ENCODE assay signal across 18 mouse cellular contexts in the genomic region with DNA sequence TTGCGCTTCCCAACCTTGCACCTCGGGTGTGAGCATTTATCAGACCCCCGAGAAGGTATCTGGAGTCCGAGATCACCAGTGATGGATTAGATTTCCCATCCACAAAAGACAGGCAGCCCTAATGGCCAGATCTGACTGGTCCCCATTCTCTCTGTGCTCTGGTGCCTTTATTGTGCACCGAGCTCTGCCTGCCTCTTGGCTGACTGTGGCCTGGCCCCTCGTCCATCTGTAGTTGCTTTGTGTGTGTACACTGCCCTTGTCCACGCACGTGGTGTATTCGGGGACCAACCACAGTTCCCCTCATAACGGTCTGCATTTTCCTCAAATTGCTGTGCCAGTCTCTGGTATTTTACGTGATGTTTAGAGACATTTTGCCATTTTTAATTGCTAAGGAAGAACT. TPM values are rescaled to one million over a fixed set of nuclear protein-coding genes. Genes with fewer than 3 reads are reported as not detected.
DNase-seq lines count a peak whose midpoint lies in the region; ATAC-seq lines count a peak whose summit lies in the region.
"Had no signal": no experiment of that assay in that cellular context is flagged by ENCODE, and none has a peak within 500 bp of the region (broad histone marks: within the 10 kb centered on the region; RNA-seq: fewer than 3 reads in every experiment).

No protein-coding gene starts in this region.

- H3K27me3 ChIP-seq in midbrain, embryonic 14.5 days (ENCODE audit: control insufficient read depth, insufficient read depth, low read length) = no peaks in the 10 kb centered on the region
- no peaks in the 10 kb centered on the region for H3K27me3 ChIP-seq in midbrain, embryonic 15.5 days (replicated peaks)
- no peaks in the 10 kb centered on the region for H3K27me3 ChIP-seq in embryonic facial prominence, embryonic 11.5 days (ENCODE audit: control insufficient read depth, insufficient read depth, low read length)
- H3K27me3 ChIP-seq in hindbrain, embryonic 11.5 days (ENCODE audit: control insufficient read depth, insufficient read depth, low read length) = no peaks in the 10 kb centered on the region
- H3K27me3 ChIP-seq: heart, embryonic 13.5 days; limb, embryonic 13.5 days; liver, embryonic 15.5 days had no signal

- H3K9me3 ChIP-seq in midbrain, embryonic 14.5 days (ENCODE audit: control insufficient read depth, low read length) = no peaks in the 10 kb centered on the region
- no peaks in the 10 kb centered on the region for H3K9me3 ChIP-seq in midbrain, embryonic 15.5 days
- no peaks in the 10 kb centered on the region for H3K9me3 ChIP-seq in embryonic facial prominence, embryonic 11.5 days (replicated peaks; ENCODE audit: control insufficient read depth, low read length)
- no peaks in the 10 kb centered on the region for H3K9me3 ChIP-seq in hindbrain, embryonic 11.5 days (ENCODE audit: control insufficient read depth, low read length)
- H3K9me3 ChIP-seq: heart, embryonic 13.5 days; limb, embryonic 13.5 days; liver, embryonic 15.5 days had no signal

- no peak for ATAC-seq in midbrain, embryonic 14.5 days (ENCODE audit: low FRiP score, low TSS enrichment)
- no peak for ATAC-seq in midbrain, embryonic 15.5 days (replicated peaks)
- ATAC-seq in embryonic facial prominence, embryonic 11.5 days (replicated peaks; ENCODE audit: insufficient number of reproducible peaks, low FRiP score, low TSS enrichment, low read depth) = no peak
- ATAC-seq in hindbrain, embryonic 11.5 days (ENCODE audit: low FRiP score) = peak; percentile 72
- ATAC-seq: lung, postnatal 0 days had no signal

- no peak for DNase-seq in midbrain, embryonic 14.5 days
- peak; percentile 10 for DNase-seq in embryonic facial prominence, embryonic 11.5 days (ENCODE audit: low spot score)
- DNase-seq in hindbrain, embryonic 11.5 days (ENCODE audit: low spot score) = peak; percentile 39
- no peak for DNase-seq in adipocyte (ENCODE audit: low spot score)
- no peak for DNase-seq in left cerebral cortex, adult 18-20 months (ENCODE audit: low spot score in 2 of 2)
- no peak for DNase-seq in cerebellum, adult 9-11 months
- DNase-seq: adrenal gland, postnatal 14 days; B cell, adult 2 months; cerebellum, adult 2 months; gastrocnemius, postnatal 36 days; kidney, adult 18-20 months; kidney, postnatal 14 days had no signal

- H3K4me2 ChIP-seq in midbrain, embryonic 14.5 days (ENCODE audit: low read length) = no peak overlapping the region
- no peak overlapping the region for H3K4me2 ChIP-seq in midbrain, embryonic 15.5 days
- no peak overlapping the region for H3K4me2 ChIP-seq in embryonic facial prominence, embryonic 11.5 days (ENCODE audit: low read depth, low read length)
- H3K4me2 ChIP-seq in hindbrain, embryonic 11.5 days (replicated peaks; ENCODE audit: low read depth, low read length) = no peak overlapping the region
- H3K4me2 ChIP-seq: heart, embryonic 13.5 days; limb, embryonic 13.5 days; liver, embryonic 15.5 days had no signal

- 47% methylated on average over 11 of the region's 11 CpGs for WGBS in midbrain, embryonic 14.5 days
- WGBS in midbrain, embryonic 15.5 days = 45% methylated on average over 11 of the region's 11 CpGs
- WGBS in embryonic facial prominence, embryonic 11.5 days = 60% methylated on average over 11 of the region's 11 CpGs
- WGBS in hindbrain, embryonic 11.5 days = 47% methylated on average over 11 of the region's 11 CpGs

- no peaks in the 10 kb centered on the region for H3K36me3 ChIP-seq in midbrain, embryonic 14.5 days (ENCODE audit: control insufficient read depth, insufficient read depth, low read length)
- H3K36me3 ChIP-seq in midbrain, embryonic 15.5 days (replicated peaks) = no peaks in the 10 kb centered on the region
- H3K36me3 ChIP-seq in embryonic facial prominence, embryonic 11.5 days (replicated peaks; ENCODE audit: control insufficient read depth, insufficient read depth, low read depth, low read length) = no peaks in the 10 kb centered on the region
- no peaks in the 10 kb centered on the region for H3K36me3 ChIP-seq in hindbrain, embryonic 11.5 days (ENCODE audit: control insufficient read depth, insufficient read depth, low read length)
- H3K36me3 ChIP-seq: heart, embryonic 13.5 days; limb, embryonic 13.5 days; liver, embryonic 15.5 days had no signal

- H3K4me3 ChIP-seq in midbrain, embryonic 14.5 days (replicated peaks; ENCODE audit: low read depth, low read length) = no peak overlapping the region
- H3K4me3 ChIP-seq in midbrain, embryonic 15.5 days = no peak overlapping the region
- H3K4me3 ChIP-seq in embryonic facial prominence, embryonic 11.5 days (ENCODE audit: low read depth, low read length) = no peak overlapping the region
- no peak overlapping the region for H3K4me3 ChIP-seq in hindbrain, embryonic 11.5 days (ENCODE audit: low read depth, low read length)
- H3K4me3 ChIP-seq: erythroblast, embryonic 14.5 days; heart, embryonic 13.5 days; limb, embryonic 13.5 days; liver, embryonic 15.5 days had no signal

- H3K4me1 ChIP-seq in midbrain, embryonic 14.5 days (ENCODE audit: control insufficient read depth, insufficient read depth, low read length) = peaks cover 21% of the 10 kb centered on the region
- peaks cover 13% of the 10 kb centered on the region for H3K4me1 ChIP-seq in midbrain, embryonic 15.5 days
- no peaks in the 10 kb centered on the region for H3K4me1 ChIP-seq in embryonic facial prominence, embryonic 11.5 days (ENCODE audit: control insufficient read depth, insufficient read depth, low read length)
- 0 out of 2 replicates have a peak, but pooled peaks cover 2% of the 10 kb centered on the region for H3K4me1 ChIP-seq in hindbrain, embryonic 11.5 days (replicated peaks; ENCODE audit: control insufficient read depth, insufficient read depth, low read length)
- H3K4me1 ChIP-seq: liver, embryonic 15.5 days had no signal

- no peak overlapping the region for H3K9ac ChIP-seq in midbrain, embryonic 14.5 days (replicated peaks; ENCODE audit: low read length)
- H3K9ac ChIP-seq in midbrain, embryonic 15.5 days = no peak overlapping the region
- H3K9ac ChIP-seq in embryonic facial prominence, embryonic 11.5 days (replicated peaks; ENCODE audit: low read length) = no peak overlapping the region
- H3K9ac ChIP-seq in hindbrain, embryonic 11.5 days (ENCODE audit: low read depth, low read length) = 0 out of 2 replicates have a peak overlapping the region, but pooled peaks have one; percentile 15
- H3K9ac ChIP-seq: heart, embryonic 13.5 days; limb, embryonic 13.5 days; liver, embryonic 15.5 days had no signal

- 0 out of 2 replicates have a peak overlapping the region, but pooled peaks have one; percentile 9 for H3K27ac ChIP-seq in midbrain, embryonic 14.5 days (replicated peaks; ENCODE audit: low read depth, low read length)
- no peak overlapping the region for H3K27ac ChIP-seq in midbrain, embryonic 15.5 days
- no peak overlapping the region for H3K27ac ChIP-seq in embryonic facial prominence, embryonic 11.5 days (replicated peaks; ENCODE audit: low read depth, low read length)
- no peak overlapping the region for H3K27ac ChIP-seq in hindbrain, embryonic 11.5 days (ENCODE audit: low read depth, low read length)
- H3K27ac ChIP-seq: heart, embryonic 13.5 days; limb, embryonic 13.5 days; liver, embryonic 15.5 days had no signal

RNA-seq across cellular contexts. Expression of a gene that starts 40.7 kb away (rescaled TPM):
- 17.3 and 22.7 TPM in 2 replicates for polyA plus RNA-seq in midbrain, embryonic 14.5 days (2014; fragmentation: Nextera tagmentation; extraction: Ambion mirVana)
- polyA plus RNA-seq in midbrain, embryonic 15.5 days (2015; fragmentation: Nextera tagmentation; extraction: Ambion mirVana) = 21.1 and 21.9 TPM in 2 replicates
- polyA plus RNA-seq in embryonic facial prominence, embryonic 11.5 days (2014; fragmentation: Nextera tagmentation; extraction: Ambion mirVana) = 20.4 and 21.4 TPM in 2 replicates
- polyA plus RNA-seq in hindbrain, embryonic 11.5 days (2014; fragmentation: Nextera tagmentation; extraction: Ambion mirVana) = 22.5 and 27.2 TPM in 2 replicates
- 10 to 100 TPM; 59.6 to 60.0 TPM for total RNA-seq in left cerebral cortex, adult 18-20 months (2021)

Comparison
In these comparisons a context has a peak if more than half of its experiments do, and no peak if none do; other contexts are left out.
1. DNase-seq: peak in embryonic facial prominence, embryonic 11.5 days (single experiment) and hindbrain, embryonic 11.5 days (single experiment); none in midbrain, embryonic 14.5 days (single experiment), adipocyte (single experiment), left cerebral cortex, adult 18-20 months (0 of 2) and cerebellum, adult 9-11 months (single experiment).